Mouse (Mus musculus) heart, adult 9 months (tissue): ENCODE measurements at regions not wholly inside any gene's neighbourhood (a gene's known extent, or its start where the extent isn't known, plus 50 kb on each side); places are given as distances from the start of the nearest gene placed in this dataset.

Experiments
- DNase-seq, 2 experiments: peaks; one replicate each; pipeline ENCODE4 v3.0.0; 2022; ENCODE audit warnings: low spot score in 2 of 2

- DNase-seq: no peak
Observed at GRCm38 (mm10) chr3:149331251-149331960, 341.1 kb upstream of the Adgrl2 start.

- DNase-seq: peak; percentile 72 to 83
Observed at GRCm38 (mm10) chr3:149330716-149331115, 340.4 kb upstream of the Adgrl2 start.

GRCm38 (mm10) chr3:149330041-149330440 is 339.7 kb upstream of the Adgrl2 start:
- DNase-seq: no peak

GRCm38 (mm10) chr3:149329615-149330014 is 339.3 kb upstream of the Adgrl2 start:
- DNase-seq: no peak

GRCm38 (mm10) chr3:149326664-149327063 is 336.3 kb upstream of the Adgrl2 start:
- peak in 1 of 2 experiments; percentile 44 for DNase-seq

GRCm38 (mm10) chr3:149324088-149324487 is 333.7 kb upstream of the Adgrl2 start:
- no peak for DNase-seq

- DNase-seq: no peak
Observed at GRCm38 (mm10) chr3:149318728-149319127, 328.4 kb upstream of the Adgrl2 start.

- no peak for DNase-seq
Observed at GRCm38 (mm10) chr3:149314258-149314657, 323.9 kb upstream of the Adgrl2 start.

- no peak for DNase-seq
Observed at GRCm38 (mm10) chr3:149313217-149313616, 322.9 kb upstream of the Adgrl2 start.

- DNase-seq: no peak
Observed at GRCm38 (mm10) chr3:149311576-149311975, 321.2 kb upstream of the Adgrl2 start.

- DNase-seq: no peak
Observed at GRCm38 (mm10) chr3:149306709-149307108, 316.4 kb upstream of the Adgrl2 start.

GRCm38 (mm10) chr3:149306291-149306690 is 315.9 kb upstream of the Adgrl2 start:
- no peak for DNase-seq

GRCm38 (mm10) chr3:149305440-149305839 is 315.1 kb upstream of the Adgrl2 start:
- no peak for DNase-seq

- DNase-seq: no peak
Observed at GRCm38 (mm10) chr3:149305011-149305413, 314.7 kb upstream of the Adgrl2 start.

GRCm38 (mm10) chr3:149303418-149303817 is 313.1 kb upstream of the Adgrl2 start:
- peak; percentile 7 to 36 for DNase-seq

- DNase-seq: no peak
Observed at GRCm38 (mm10) chr3:149300002-149300401, 309.6 kb upstream of the Adgrl2 start.

GRCm38 (mm10) chr3:149296419-149296962 is 306.1 kb upstream of the Adgrl2 start:
- DNase-seq: no peak

GRCm38 (mm10) chr3:149295942-149296341 is 305.6 kb upstream of the Adgrl2 start:
- DNase-seq: no peak

GRCm38 (mm10) chr3:149295257-149295831 is 305.0 kb upstream of the Adgrl2 start:
- no peak for DNase-seq

- no peak for DNase-seq
Observed at GRCm38 (mm10) chr3:149294445-149294844, 304.1 kb upstream of the Adgrl2 start.

- no peak for DNase-seq
Observed at GRCm38 (mm10) chr3:149292459-149292858, 302.1 kb upstream of the Adgrl2 start.

GRCm38 (mm10) chr3:149291473-149291872 is 301.1 kb upstream of the Adgrl2 start:
- DNase-seq: no peak

GRCm38 (mm10) chr3:149290228-149290627 is 299.9 kb upstream of the Adgrl2 start:
- no peak for DNase-seq
